Mouse (Mus musculus): ENCODE data around the gene B3gnt6. TPM values are rescaled to one million over a fixed set of nuclear protein-coding genes. Genes with fewer than 3 reads are reported as not detected.

Gene B3gnt6
- polyA plus RNA-seq, 1 experiment, result 0.40 TPM

DNA sequence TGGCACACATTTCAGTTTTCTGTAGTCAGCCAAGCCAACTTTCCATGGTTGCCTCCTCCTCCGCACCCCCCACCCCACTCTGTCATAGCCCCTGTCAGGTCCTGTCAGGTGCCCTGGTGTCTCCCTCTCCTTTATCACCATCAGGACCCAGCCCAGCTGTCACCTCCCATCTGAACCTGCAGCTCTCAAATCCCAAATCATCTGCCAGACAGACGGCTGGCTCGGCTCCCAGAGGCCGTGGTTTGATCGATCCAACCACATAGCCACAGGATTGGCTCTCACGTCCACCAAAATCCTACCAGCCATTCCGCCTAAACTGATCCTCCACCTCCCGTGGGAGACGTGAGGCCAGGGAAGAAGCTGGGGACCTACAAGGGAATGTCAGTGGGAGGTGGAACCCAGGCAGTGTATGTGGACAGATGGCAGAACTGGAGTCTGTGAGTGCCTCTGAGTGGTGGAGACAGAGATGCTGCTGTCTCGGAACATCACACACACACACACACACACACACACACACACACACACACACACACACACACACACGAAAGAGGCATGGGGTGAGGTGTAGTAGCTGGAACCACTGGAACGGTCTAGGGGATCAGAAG lies 53.3 kb downstream of the B3gnt6 start:
- no peaks in the 10 kb centered on the region for H3K4me1 ChIP-seq (replicated peaks; ENCODE audit: control insufficient read depth, insufficient read depth, low read length)
- no peak for DNase-seq
- no peak overlapping the region for H3K4me3 ChIP-seq (ENCODE audit: control insufficient read depth, insufficient read depth, low read length)
- H3K36me3 ChIP-seq (ENCODE audit: control insufficient read depth, insufficient read depth, low read length), result no peaks in the 10 kb centered on the region
- H3K27ac ChIP-seq (ENCODE audit: control insufficient read depth, insufficient read depth, low read length), result no peak overlapping the region
- TF ChIP-seq POLR2A (IDR thresholded peaks at IDR 0.05; ENCODE audit: control insufficient read depth, extremely low read depth, insufficient read depth, low read length, poor library complexity), result no peak
- no peak for TF ChIP-seq CTCF (IDR thresholded peaks at IDR 0.05; ENCODE audit: borderline replicate concordance, control insufficient read depth, extremely low read depth, insufficient read depth, low read length, poor library complexity)
- H3K27me3 ChIP-seq (ENCODE audit: control insufficient read depth, insufficient read depth, low read length), result no peaks in the 10 kb centered on the region
- WGBS, result 91% methylated on average over 12 of the region's 12 CpGs

DNA sequence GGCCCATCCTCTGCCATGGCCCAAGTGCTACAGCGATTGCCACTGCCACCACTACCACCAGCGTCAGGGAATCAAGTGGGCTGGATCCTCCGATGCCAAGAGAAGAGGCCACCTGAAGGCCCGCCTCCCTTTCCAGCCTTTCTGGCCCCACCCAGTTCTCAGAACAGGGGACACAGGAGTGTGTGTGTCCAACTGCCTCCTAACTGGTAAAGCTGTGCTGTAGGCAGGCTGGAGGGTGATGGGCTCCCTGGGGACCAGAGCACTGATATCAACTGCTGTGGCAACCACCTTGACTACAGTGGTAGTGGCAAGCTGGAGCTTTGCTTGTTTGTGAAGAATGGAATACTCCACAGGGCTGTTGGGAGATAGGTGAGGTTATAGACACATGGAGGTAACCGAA lies 53.9 kb downstream of the B3gnt6 start, which contains the start of gene Omp:
Gene Omp (minus strand): TSS at position 101 of the 400 bp plus-strand sequence.
- H3K4me3 ChIP-seq (ENCODE audit: control insufficient read depth, insufficient read depth, low read length), result no peak within 1 kb of the TSS
- TF ChIP-seq CTCF (IDR thresholded peaks at IDR 0.05; ENCODE audit: borderline replicate concordance, control insufficient read depth, extremely low read depth, insufficient read depth, low read length, poor library complexity), result no peak
- WGBS, result 98% methylated on average over 5 of the region's 5 CpGs
- no peaks in the 10 kb centered on the region for H3K27me3 ChIP-seq (ENCODE audit: control insufficient read depth, insufficient read depth, low read length)
- H3K27ac ChIP-seq (ENCODE audit: control insufficient read depth, insufficient read depth, low read length), result no peak within 1 kb of the TSS
- no peak for DNase-seq
- H3K4me1 ChIP-seq (replicated peaks; ENCODE audit: control insufficient read depth, insufficient read depth, low read length), result no peaks in the 10 kb centered on the region
- H3K36me3 ChIP-seq (ENCODE audit: control insufficient read depth, insufficient read depth, low read length), result no peaks in the 10 kb centered on the region

DNA sequence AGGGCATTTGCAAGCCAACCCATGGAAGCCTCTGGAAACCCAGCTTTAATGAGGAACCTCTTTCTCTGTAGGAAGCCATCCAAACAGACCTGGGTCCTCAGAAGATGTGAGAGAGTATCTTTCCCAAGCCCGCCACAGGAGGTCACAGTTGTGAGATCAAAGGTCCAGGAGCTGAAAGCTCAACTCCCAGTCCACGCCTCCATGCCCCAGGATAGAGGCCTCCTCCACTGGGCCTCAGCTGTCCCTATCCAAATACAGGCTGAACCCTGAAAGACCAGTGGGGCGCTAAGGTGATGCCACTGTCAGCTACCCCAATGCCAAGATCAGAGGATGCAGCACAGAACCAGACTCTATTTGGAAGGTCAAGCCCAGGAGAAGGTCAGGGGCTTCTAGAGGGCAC lies 56.6 kb downstream of the B3gnt6 start:
- no peak for DNase-seq
- no peak overlapping the region for H3K4me3 ChIP-seq (ENCODE audit: control insufficient read depth, insufficient read depth, low read length)
- 96% methylated on average over 3 of the region's 3 CpGs for WGBS
- H3K36me3 ChIP-seq (ENCODE audit: control insufficient read depth, insufficient read depth, low read length), result no peaks in the 10 kb centered on the region
- H3K27me3 ChIP-seq (ENCODE audit: control insufficient read depth, insufficient read depth, low read length), result no peaks in the 10 kb centered on the region
- no peaks in the 10 kb centered on the region for H3K4me1 ChIP-seq (replicated peaks; ENCODE audit: control insufficient read depth, insufficient read depth, low read length)
- no peak for TF ChIP-seq CTCF (IDR thresholded peaks at IDR 0.05; ENCODE audit: borderline replicate concordance, control insufficient read depth, extremely low read depth, insufficient read depth, low read length, poor library complexity)
- no peak for TF ChIP-seq POLR2A (IDR thresholded peaks at IDR 0.05; ENCODE audit: control insufficient read depth, extremely low read depth, insufficient read depth, low read length, poor library complexity)
- H3K27ac ChIP-seq (ENCODE audit: control insufficient read depth, insufficient read depth, low read length), result no peak overlapping the region

Other genes with a start within 250 kb of the B3gnt6 start
- 8.0 and 10.1 TPM in 2 replicates for gene Myo7a, start 80.0 kb downstream of the B3gnt6 start, polyA plus RNA-seq (2012; rRNA removed)
- gene Omp, start 54.0 kb downstream of the B3gnt6 start, polyA plus RNA-seq (2012; rRNA removed), result 1.8 TPM in 2 replicates
- 21.4 and 25.3 TPM in 2 replicates for gene Capn5, start 21.2 kb downstream of the B3gnt6 start, polyA plus RNA-seq (2012; rRNA removed)
- gene Acer3, start 121.7 kb upstream of the B3gnt6 start, polyA plus RNA-seq (2012; rRNA removed), result 6.7 and 9.1 TPM in 2 replicates
- 10.2 and 11.1 TPM in 2 replicates for gene Tsku, start 161.8 kb upstream of the B3gnt6 start, polyA plus RNA-seq (2012; rRNA removed)
- 0.14 and 0.22 TPM in 2 replicates for gene Gucy2d, start 240.9 kb upstream of the B3gnt6 start, polyA plus RNA-seq (2012; rRNA removed)